Mouse (Mus musculus) liver, embryonic 15.5 days (tissue): ENCODE data around the gene Cox15. TPM values are rescaled to one million over a fixed set of nuclear protein-coding genes. Genes with fewer than 3 reads are reported as not detected.

Experiments used
- ATAC-seq: fragments of 200-750 bp; cut with Nextera tagmentation; 2 replicates; pipeline ENCODE4 v1.8.0; 2017; ENCODE audit warnings: moderate number of reproducible peaks, mild to moderate bottlenecking, moderate library complexity; ENCODE audit not compliant: insufficient read depth
- H3K27ac ChIP-seq: fragments of 300-500 bp; sonication (generic); replicated peaks from 2 replicates; pipeline ENCODE4 v1.5.1; 2015; ENCODE audit warnings: mild to moderate bottlenecking, inconsistent platforms
- H3K27me3 ChIP-seq: fragments of 300-500 bp; sonication (generic); 2 replicates; pipeline ENCODE4 v1.6.1; 2015; ENCODE audit warnings: mild to moderate bottlenecking, inconsistent platforms
- H3K36me3 ChIP-seq: fragments of 300-500 bp; sonication (generic); replicated peaks from 2 replicates; pipeline ENCODE4 v1.6.1; 2015; ENCODE audit warnings: moderate library complexity, mild to moderate bottlenecking, inconsistent platforms
- H3K4me1 ChIP-seq: fragments of 300-500 bp; sonication (generic); replicated peaks from 2 replicates; pipeline ENCODE4 v1.6.1; 2015; ENCODE audit warnings: inconsistent platforms
- H3K4me2 ChIP-seq: fragments of 300-500 bp; sonication (generic); 2 replicates; pipeline ENCODE4 v1.6.1; 2015; ENCODE audit warnings: moderate library complexity, mild to moderate bottlenecking, inconsistent platforms
- H3K4me3 ChIP-seq: fragments of 300-500 bp; sonication (generic); replicated peaks from 2 replicates; pipeline ENCODE4 v1.5.1; 2015; ENCODE audit warnings: mild to moderate bottlenecking, inconsistent platforms
- H3K9ac ChIP-seq: fragments of 300-500 bp; sonication (generic); 2 replicates; pipeline ENCODE4 v1.6.1; 2015; ENCODE audit warnings: moderate library complexity, mild to moderate bottlenecking, inconsistent platforms
- H3K9me3 ChIP-seq: fragments of 300-500 bp; sonication (generic); replicated peaks from 2 replicates; pipeline ENCODE4 v1.6.1; 2016; ENCODE audit warnings: inconsistent platforms
- WGBS: fragments of 180-500 bp; shearing (Covaris S2); methylation state at CpG from one replicate; pipeline ENCODE4 v1.1.7; 2015; ENCODE audit warnings: mixed read lengths; ENCODE audit not compliant: insufficient replicate concordance; 5-methylcytosine and 5-hydroxymethylcytosine counted together
- polyA plus RNA-seq: library from polyadenylated mRNA; unstranded; fragments of >200 nt; fragmentation: Nextera tagmentation; extraction: Ambion mirVana; gene quantifications from 2 replicates; pipeline ENCODE4 v1.2.1, GENCODE M21; 2015

The Cox15 gene
- polyA plus RNA-seq, 1 experiment from 2014 or later = 4.4 TPM

GRCm38 (mm10) chr19:43709317-43709716 lies 43.5 kb downstream of the Cox15 start:
- H3K27me3 ChIP-seq = no peaks in the 10 kb centered on the region
- H3K4me2 ChIP-seq = no peak overlapping the region
- H3K4me1 ChIP-seq = peaks cover 15% of the 10 kb centered on the region
- H3K9me3 ChIP-seq = no peaks in the 10 kb centered on the region
- H3K4me3 ChIP-seq = no peak overlapping the region
- H3K36me3 ChIP-seq = peaks cover 24% of the 10 kb centered on the region
- no peak for ATAC-seq
- WGBS = 82% methylated on average over 8 of the region's 8 CpGs
- H3K9ac ChIP-seq = no peak overlapping the region
- no peak overlapping the region for H3K27ac ChIP-seq

GRCm38 (mm10) chr19:43708206-43708605 lies 44.6 kb downstream of the Cox15 start:
- H3K4me1 ChIP-seq = peaks cover 15% of the 10 kb centered on the region
- H3K4me2 ChIP-seq = no peak overlapping the region
- no peak overlapping the region for H3K9ac ChIP-seq
- H3K27me3 ChIP-seq = no peaks in the 10 kb centered on the region
- no peak for ATAC-seq
- WGBS = 84% methylated on average over 7 of the region's 7 CpGs
- H3K36me3 ChIP-seq = peaks cover 24% of the 10 kb centered on the region
- H3K4me3 ChIP-seq = no peak overlapping the region
- no peak overlapping the region for H3K27ac ChIP-seq
- H3K9me3 ChIP-seq = no peaks in the 10 kb centered on the region

- Histone ChIP-seq H3K27me3 (no peaks in the 10 kb centered on the region), H3K9me3 (no peaks in the 10 kb centered on the region), H3K27ac (no peak overlapping the region), H3K36me3 (peaks cover 26% of the 10 kb centered on the region), H3K4me3 (no peak overlapping the region), H3K4me2 (no peak overlapping the region), H3K4me1 (no peaks in the 10 kb centered on the region), H3K9ac (no peak overlapping the region)
- ATAC-seq = no peak
- WGBS = 79% methylated on average over 17 of the region's 17 CpGs
Measured at GRCm38 (mm10) chr19:43704787-43705497, 47.9 kb downstream of the Cox15 start.

- Histone ChIP-seq H3K9ac (no peak overlapping the region), H3K4me3 (no peak overlapping the region), H3K9me3 (no peaks in the 10 kb centered on the region), H3K4me1 (no peaks in the 10 kb centered on the region), H3K27ac (no peak overlapping the region), H3K36me3 (peaks cover 26% of the 10 kb centered on the region), H3K27me3 (no peaks in the 10 kb centered on the region), H3K4me2 (no peak overlapping the region)
- ATAC-seq = no peak
- WGBS = 71% methylated on average over 11 of the region's 11 CpGs
Measured at GRCm38 (mm10) chr19:43704211-43704610, 48.6 kb downstream of the Cox15 start.

- 63% methylated on average over 6 of the region's 6 CpGs for WGBS
Measured at GRCm38 (mm10) chr19:43699763-43700155, 53.0 kb downstream of the Cox15 start.

GRCm38 (mm10) chr19:43699021-43699762 lies 53.6 kb downstream of the Cox15 start:
- Histone ChIP-seq H3K4me1 (peaks cover 9% of the 10 kb centered on the region; the same call in 1 of the 2 replicates), H3K4me2 (no peak overlapping the region), H3K27me3 (no peaks in the 10 kb centered on the region), H3K9me3 (no peaks in the 10 kb centered on the region), H3K4me3 (no peak overlapping the region), H3K36me3 (0 out of 2 replicates have a peak, but pooled peaks cover 7% of the 10 kb centered on the region), H3K9ac (no peak overlapping the region), H3K27ac (no peak overlapping the region)
- WGBS = 68% methylated on average over 11 of the region's 11 CpGs
- no peak for ATAC-seq

More at GRCm38 (mm10) chr19:43699763-43700155, 53.0 kb downstream of the Cox15 start:
- H3K9me3 ChIP-seq = no peaks in the 10 kb centered on the region
- peaks cover 9% of the 10 kb centered on the region; the same call in 1 of the 2 replicates for H3K4me1 ChIP-seq
- no peak overlapping the region for H3K27ac ChIP-seq
- ATAC-seq = no peak
- H3K36me3 ChIP-seq = peaks cover 11% of the 10 kb centered on the region; the same call in 1 of the 2 replicates
- H3K4me3 ChIP-seq = no peak overlapping the region
- no peaks in the 10 kb centered on the region for H3K27me3 ChIP-seq
- H3K9ac ChIP-seq = no peak overlapping the region
- no peak overlapping the region for H3K4me2 ChIP-seq

- ATAC-seq = no peak
- H3K9me3 ChIP-seq = no peaks in the 10 kb centered on the region
- no peak overlapping the region for H3K9ac ChIP-seq
- H3K27ac ChIP-seq = no peak overlapping the region
- no peak overlapping the region for H3K4me2 ChIP-seq
- no peaks in the 10 kb centered on the region for H3K27me3 ChIP-seq
- 81% methylated on average over 5 of the region's 5 CpGs for WGBS
- 0 out of 2 replicates have a peak, but pooled peaks cover 7% of the 10 kb centered on the region for H3K36me3 ChIP-seq
- H3K4me3 ChIP-seq = no peak overlapping the region
- peaks cover 9% of the 10 kb centered on the region; the same call in 1 of the 2 replicates for H3K4me1 ChIP-seq
Measured at GRCm38 (mm10) chr19:43697666-43698370, 55.0 kb downstream of the Cox15 start.

- Histone ChIP-seq H3K9ac (no peak overlapping the region), H3K27me3 (no peaks in the 10 kb centered on the region), H3K27ac (no peak overlapping the region), H3K9me3 (no peaks in the 10 kb centered on the region), H3K36me3 (peaks cover 5% of the 10 kb centered on the region; the same call in 1 of the 2 replicates), H3K4me2 (no peak overlapping the region), H3K4me3 (no peak overlapping the region), H3K4me1 (peaks cover 17% of the 10 kb centered on the region)
- WGBS = 37% methylated on average over 10 of the region's 10 CpGs
- no peak for ATAC-seq
Measured at GRCm38 (mm10) chr19:43695514-43695964, 57.3 kb downstream of the Cox15 start.

GRCm38 (mm10) chr19:43692815-43693214 lies 60.0 kb downstream of the Cox15 start:
- no peaks in the 10 kb centered on the region for H3K9me3 ChIP-seq
- no peaks in the 10 kb centered on the region for H3K27me3 ChIP-seq
- H3K4me1 ChIP-seq = peaks cover 32% of the 10 kb centered on the region
- no peak for ATAC-seq
- H3K27ac ChIP-seq = no peak overlapping the region
- H3K9ac ChIP-seq = no peak overlapping the region
- no peak overlapping the region for H3K4me2 ChIP-seq
- no peak overlapping the region for H3K4me3 ChIP-seq
- peaks cover 5% of the 10 kb centered on the region; the same call in 1 of the 2 replicates for H3K36me3 ChIP-seq
- WGBS = 84% methylated on average over 14 of the region's 14 CpGs

- Histone ChIP-seq H3K9ac (peak within 1 kb of the TSS; percentile 66), H3K9me3 (no peaks in the 10 kb centered on the region), H3K4me3 (peak within 1 kb of the TSS; percentile 71), H3K4me2 (peak within 1 kb of the TSS; percentile 92), H3K36me3 (peaks cover 5% of the 10 kb centered on the region; the same call in 1 of the 2 replicates), H3K4me1 (peaks cover 23% of the 10 kb centered on the region), H3K27ac (0 out of 2 replicates have a peak within 1 kb of the TSS, but pooled peaks have one; percentile 4), H3K27me3 (no peaks in the 10 kb centered on the region)
- under 1% methylated on average over 60 of the region's 60 CpGs for WGBS
- ATAC-seq = peak; percentile 100
Measured at GRCm38 (mm10) chr19:43689419-43690246, 63.2 kb downstream of the Cox15 start, which contains the start of gene Entpd7. Entpd7 (plus strand) TSS chr19:43689672.
